Mouse (Mus musculus): ENCODE data around the gene Scamp5.
"Not testable (repeated sequence)": the region's sequence is repeated elsewhere in the genome, so short reads cannot be mapped to it uniquely, and the experiment has no call there.

Gene Scamp5

GRCm38 (mm10) chr9:57452624-57453462 lies 15.0 kb downstream of the Scamp5 start:
- ATAC-seq (ENCODE audit: low TSS enrichment), result no peak

GRCm38 (mm10) chr9:57449715-57450114 lies 18.1 kb downstream of the Scamp5 start:
- no peak for ATAC-seq (ENCODE audit: low TSS enrichment)

GRCm38 (mm10) chr9:57440620-57441019 lies 27.2 kb downstream of the Scamp5 start:
- ATAC-seq (ENCODE audit: low TSS enrichment), result no peak

- ATAC-seq (ENCODE audit: low TSS enrichment), result peak; percentile 98
Observed at GRCm38 (mm10) chr9:57439522-57440295, 28.2 kb downstream of the Scamp5 start, which contains the start of gene Ppcdc. Gene Ppcdc, minus strand, starts transcription at chr9:57440124.

GRCm38 (mm10) chr9:57439083-57439482 lies 28.8 kb downstream of the Scamp5 start:
- no peak for ATAC-seq (ENCODE audit: low TSS enrichment)

GRCm38 (mm10) chr9:57437896-57438614 lies 29.8 kb downstream of the Scamp5 start:
- ATAC-seq (ENCODE audit: low TSS enrichment), result no peak

GRCm38 (mm10) chr9:57436166-57436565 lies 31.7 kb downstream of the Scamp5 start:
- ATAC-seq (ENCODE audit: low TSS enrichment), result no peak

GRCm38 (mm10) chr9:57434405-57435165 lies 33.3 kb downstream of the Scamp5 start:
- ATAC-seq (ENCODE audit: low TSS enrichment), result no peak

GRCm38 (mm10) chr9:57433097-57434032 lies 34.5 kb downstream of the Scamp5 start:
- peak; percentile 67 for ATAC-seq (ENCODE audit: low TSS enrichment)

- no peak for ATAC-seq (ENCODE audit: low TSS enrichment)
Observed at GRCm38 (mm10) chr9:57432480-57432879, 35.4 kb downstream of the Scamp5 start.

GRCm38 (mm10) chr9:57431202-57431601 lies 36.7 kb downstream of the Scamp5 start:
- no peak for ATAC-seq (ENCODE audit: low TSS enrichment)

GRCm38 (mm10) chr9:57428391-57428790 lies 39.5 kb downstream of the Scamp5 start:
- ATAC-seq (ENCODE audit: low TSS enrichment), result peak; percentile 62

- ATAC-seq (ENCODE audit: low TSS enrichment), result no peak
Observed at GRCm38 (mm10) chr9:57427937-57428336, 39.9 kb downstream of the Scamp5 start.

GRCm38 (mm10) chr9:57427123-57427522 lies 40.7 kb downstream of the Scamp5 start:
- ATAC-seq (ENCODE audit: low TSS enrichment), result not testable (repeated sequence)

GRCm38 (mm10) chr9:57425116-57425515 lies 42.7 kb downstream of the Scamp5 start:
- ATAC-seq (ENCODE audit: low TSS enrichment), result no peak

- ATAC-seq (ENCODE audit: low TSS enrichment), result no peak
Observed at GRCm38 (mm10) chr9:57424066-57424465, 43.8 kb downstream of the Scamp5 start.

- ATAC-seq (ENCODE audit: low TSS enrichment), result no peak
Observed at GRCm38 (mm10) chr9:57421688-57422111, 46.2 kb downstream of the Scamp5 start.

- ATAC-seq (ENCODE audit: low TSS enrichment), result peak; percentile 13; the same call in 1 of the 2 replicates
Observed at GRCm38 (mm10) chr9:57421121-57421571, 46.7 kb downstream of the Scamp5 start.

GRCm38 (mm10) chr9:57420321-57421120 lies 47.3 kb downstream of the Scamp5 start:
- ATAC-seq (ENCODE audit: low TSS enrichment), result peak; percentile 76

Data from frontal cortex, adult (tissue).